Mouse (Mus musculus): Measurements from ENCODE around the gene Fgd3.

DNA sequence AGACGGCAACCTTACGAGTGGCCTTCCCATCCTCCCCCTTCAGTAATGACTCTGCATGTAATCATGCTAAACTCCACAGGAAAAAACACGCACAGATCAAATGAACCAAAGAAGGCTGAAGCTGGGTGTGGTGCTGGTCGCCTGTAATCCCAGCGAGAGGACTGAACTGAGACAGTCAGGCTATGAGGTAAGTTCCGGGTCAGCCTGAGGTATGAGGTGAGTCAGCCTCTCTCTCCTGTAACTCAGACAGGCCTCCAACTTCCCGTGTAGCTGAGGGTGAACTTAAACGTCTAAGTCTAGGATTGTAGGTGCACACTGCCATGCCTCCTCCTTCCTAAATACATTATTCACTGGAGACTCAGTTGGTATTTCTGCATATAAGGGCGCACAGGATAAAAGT lies 26.0 kb downstream of the Fgd3 start:
- TF ChIP-seq USF1 (IDR thresholded peaks at IDR 0.05; ENCODE audit: low read depth, low read length) (no peak), MAFK (IDR thresholded peaks at IDR 0.05; ENCODE audit: insufficient replicate concordance, low read length) (no peak), JUND (conservative IDR thresholded peaks at IDR 0.05; ENCODE audit: low read depth, low read length) (no peak), CTCF (conservative IDR thresholded peaks at IDR 0.05 in 1 of 2, IDR thresholded peaks at IDR 0.05 in 1 of 2; ENCODE audit: low read depth in 2 of 2, low read length in 2 of 2) (no peak), ZNF384 (IDR thresholded peaks at IDR 0.05; ENCODE audit: low read depth, low read length) (no peak), IRF4 (IDR thresholded peaks at IDR 0.05; ENCODE audit: low read depth, low read length) (no peak), POLR2A (IDR thresholded peaks at IDR 0.05; ENCODE audit: low read depth, low read length) (no peak), MAX (IDR thresholded peaks at IDR 0.05; ENCODE audit: low read length) (no peak), NELFE (IDR thresholded peaks at IDR 0.05; ENCODE audit: low read depth, low read length) (no peak), USF2 (conservative IDR thresholded peaks at IDR 0.05; ENCODE audit: low read depth, low read length) (no peak), CHD1 (IDR thresholded peaks at IDR 0.05; ENCODE audit: low read depth, low read length) (no peak), MYC (IDR thresholded peaks at IDR 0.05; ENCODE audit: low read depth, low read length) (no peak), TBP (conservative IDR thresholded peaks at IDR 0.05; ENCODE audit: low read depth, low read length) (no peak)
